Mouse (Mus musculus): ENCODE measurements around the gene Lsm12. TPM values are rescaled to one million over a fixed set of nuclear protein-coding genes. Genes with fewer than 3 reads are reported as not detected.

Lsm12 gene
- polyA plus RNA-seq (2017; shearing (Covaris generic)) = 10 to 100 TPM; 44.8 to 78.5 TPM

GRCm38 (mm10) chr11:102184646-102185495, at the start of gene Lsm12:
Gene Lsm12, minus strand, starts transcription at chr11:102185296.
- peak; percentile 75 for ATAC-seq

GRCm38 (mm10) chr11:102230006-102230741, 45.1 kb upstream of the Lsm12 start, which contains the start of gene Hdac5:
Gene Hdac5, minus strand, starts transcription at chr11:102230166.
- ATAC-seq = peak; percentile 86

- peak; percentile 29 for ATAC-seq
Measured at GRCm38 (mm10) chr11:102229331-102229953, 44.3 kb upstream of the Lsm12 start.

- ATAC-seq = no peak
Measured at GRCm38 (mm10) chr11:102228646-102229268, 43.7 kb upstream of the Lsm12 start.

GRCm38 (mm10) chr11:102228191-102228545, 43.1 kb upstream of the Lsm12 start:
- ATAC-seq = no peak

GRCm38 (mm10) chr11:102227270-102228190, 42.4 kb upstream of the Lsm12 start:
- no peak for ATAC-seq

GRCm38 (mm10) chr11:102226067-102226978, 41.2 kb upstream of the Lsm12 start:
- no peak for ATAC-seq

GRCm38 (mm10) chr11:102225221-102225620, 40.1 kb upstream of the Lsm12 start:
- ATAC-seq = no peak

GRCm38 (mm10) chr11:102224686-102225085, 39.6 kb upstream of the Lsm12 start:
- no peak for ATAC-seq

- peak; percentile 50 for ATAC-seq
Measured at GRCm38 (mm10) chr11:102223166-102223565, 38.1 kb upstream of the Lsm12 start.

- no peak for ATAC-seq
Measured at GRCm38 (mm10) chr11:102221954-102222351, 36.9 kb upstream of the Lsm12 start.

GRCm38 (mm10) chr11:102221243-102221953, 36.3 kb upstream of the Lsm12 start:
- ATAC-seq = no peak

- ATAC-seq = no peak
Measured at GRCm38 (mm10) chr11:102220451-102220850, 35.4 kb upstream of the Lsm12 start.

GRCm38 (mm10) chr11:102219994-102220346, 34.9 kb upstream of the Lsm12 start:
- no peak for ATAC-seq

- no peak for ATAC-seq
Measured at GRCm38 (mm10) chr11:102219247-102219993, 34.3 kb upstream of the Lsm12 start.

- ATAC-seq = peak; percentile 84
Measured at GRCm38 (mm10) chr11:102218783-102219182, 33.7 kb upstream of the Lsm12 start.

- ATAC-seq = no peak
Measured at GRCm38 (mm10) chr11:102217876-102218430, 32.9 kb upstream of the Lsm12 start.

- no peak for ATAC-seq
Measured at GRCm38 (mm10) chr11:102217396-102217795, 32.3 kb upstream of the Lsm12 start.

GRCm38 (mm10) chr11:102216886-102217240, 31.8 kb upstream of the Lsm12 start:
- ATAC-seq = no peak

All from activated CD4-positive, CD25-positive, alpha-beta regulatory T cell, adult 4 months (primary cell).